ENCODE assay signal across 16 mouse cellular contexts in genomic region chr6:140498074-140498473, GRCm38 (mm10).
"Had no signal": no experiment of that assay in that cellular context is flagged by ENCODE, and none has a peak within 500 bp of the region (broad histone marks: within the 10 kb centered on the region; RNA-seq: fewer than 3 reads in every experiment).

No protein-coding gene starts in this region.

- H3K4me3 ChIP-seq: intestine, embryonic 15.5 days; left cerebral cortex, adult 2 months; liver, embryonic 13.5 days; megakaryocyte, embryonic 14.5 days; midbrain, embryonic 10.5 days; midbrain, embryonic 13.5 days; myocyte; neural tube, embryonic 13.5 days had no signal

- H3K9ac ChIP-seq: intestine, embryonic 15.5 days; liver, embryonic 13.5 days; midbrain, embryonic 13.5 days; neural tube, embryonic 13.5 days had no signal

- H3K27me3 ChIP-seq: intestine, embryonic 15.5 days; liver, embryonic 13.5 days; megakaryocyte, embryonic 14.5 days; midbrain, embryonic 13.5 days; neural tube, embryonic 13.5 days had no signal

- H3K27ac ChIP-seq: intestine, embryonic 15.5 days; left cerebral cortex, adult 2 months; liver, embryonic 13.5 days; midbrain, embryonic 10.5 days; midbrain, embryonic 13.5 days; neural tube, embryonic 13.5 days had no signal

- H3K4me2 ChIP-seq: intestine, embryonic 15.5 days; liver, embryonic 13.5 days; midbrain, embryonic 13.5 days; neural tube, embryonic 13.5 days had no signal

- ATAC-seq: intestine, embryonic 15.5 days; midbrain, embryonic 13.5 days; midbrain, embryonic 16.5 days had no signal

- H3K4me1 ChIP-seq: intestine, embryonic 15.5 days; liver, embryonic 13.5 days; megakaryocyte, embryonic 14.5 days; midbrain, embryonic 10.5 days; neural tube, embryonic 13.5 days had no signal

- H3K36me3 ChIP-seq: intestine, embryonic 15.5 days; liver, embryonic 13.5 days had no signal

- H3K9me3 ChIP-seq: intestine, embryonic 15.5 days; liver, embryonic 13.5 days; megakaryocyte, embryonic 14.5 days; midbrain, embryonic 10.5 days; midbrain, embryonic 13.5 days; neural tube, embryonic 13.5 days had no signal

- DNase-seq: kidney, adult 11 months; kidney, adult 8-10 months; kidney, postnatal 14 days; layer of hippocampus, postnatal 36 days; liver, embryonic 13.5 days; lung, postnatal 36 days; thymus, adult 18-20 months; thymus, postnatal 36 days had no signal
